Mouse (Mus musculus): ENCODE results near the gene Pnpt1. TPM values are rescaled to one million over a fixed set of nuclear protein-coding genes. Genes with fewer than 3 reads are reported as not detected.

Pnpt1 gene
- polyA plus RNA-seq, 1 experiment: 7.0 TPM

DNA sequence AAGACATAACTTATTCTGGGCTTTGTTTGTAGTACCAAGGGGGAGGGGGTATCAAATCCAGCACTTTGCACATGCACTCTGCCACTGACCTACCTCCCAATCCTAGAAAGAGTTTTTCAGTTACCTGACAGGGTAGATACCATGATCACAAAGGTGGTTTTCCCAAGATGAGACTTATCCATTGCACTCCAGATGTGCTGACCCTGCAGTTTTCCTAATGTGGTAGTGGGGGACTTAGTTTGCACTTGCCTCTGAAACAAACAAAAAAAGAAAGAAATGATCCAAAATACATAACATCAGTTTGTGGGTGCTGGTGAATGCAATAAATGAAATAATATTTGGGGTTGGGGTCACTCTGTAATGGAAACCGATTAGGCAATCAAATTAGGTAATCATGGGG is 48.8 kb downstream of the Pnpt1 start:
- H3K4me3 ChIP-seq (ENCODE audit: insufficient read depth, poor library complexity, severe bottlenecking): no peak overlapping the region
- TF ChIP-seq CTCF (IDR thresholded peaks at IDR 0.05; ENCODE audit: control insufficient read depth, insufficient read depth, insufficient read length) (no peak), MYOG (IDR thresholded peaks at IDR 0.05; ENCODE audit: control insufficient read depth, extremely low read depth, insufficient read length) (no peak), MAX (IDR thresholded peaks at IDR 0.05) (no peak), CEBPB (IDR thresholded peaks at IDR 0.05; ENCODE audit: low read depth) (no peak), USF1 (IDR thresholded peaks at IDR 0.05; ENCODE audit: low read depth) (no peak), FOSL1 (IDR thresholded peaks at IDR 0.05; ENCODE audit: insufficient read depth, low read length, poor library complexity, severe bottlenecking) (no peak), MYOD1 (IDR thresholded peaks at IDR 0.05; ENCODE audit: control insufficient read depth, insufficient read length, low read depth) (no peak)
- no peaks in the 10 kb centered on the region for H3K27me3 ChIP-seq (ENCODE audit: control insufficient read depth, insufficient read depth, insufficient read length)
- peaks cover 63% of the 10 kb centered on the region for H3K36me3 ChIP-seq (ENCODE audit: control insufficient read depth, insufficient read depth)
- H3K79me2 ChIP-seq (ENCODE audit: control insufficient read depth, insufficient read depth): peaks cover 76% of the 10 kb centered on the region
- no peak overlapping the region for H3ac ChIP-seq (ENCODE audit: control insufficient read depth, insufficient read length, low read depth)
- H3K79me3 ChIP-seq (ENCODE audit: low read depth): peaks cover 53% of the 10 kb centered on the region

DNA sequence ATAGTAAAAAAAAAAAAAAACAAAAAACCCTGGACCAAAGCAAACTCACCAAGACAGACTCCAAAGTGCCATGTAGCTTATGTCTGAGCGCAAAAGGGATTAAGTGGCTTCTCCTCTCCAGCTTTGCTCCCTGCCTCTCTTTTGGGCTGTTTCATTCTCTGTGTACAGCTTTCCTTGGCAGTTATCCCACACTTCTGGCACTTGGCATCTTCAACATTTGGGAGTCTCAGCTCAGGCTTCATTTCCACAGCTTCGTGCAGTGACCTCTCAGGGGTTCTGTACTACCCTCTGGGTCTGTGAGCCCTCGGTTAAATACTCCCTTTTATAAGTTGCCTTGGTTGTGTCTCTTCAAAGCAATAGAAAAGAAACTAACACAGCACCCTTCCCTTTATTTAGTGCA is 50.1 kb downstream of the Pnpt1 start:
- H3K27me3 ChIP-seq (ENCODE audit: control insufficient read depth, insufficient read depth, insufficient read length): no peaks in the 10 kb centered on the region
- H3K36me3 ChIP-seq (ENCODE audit: control insufficient read depth, insufficient read depth): peaks cover 62% of the 10 kb centered on the region
- peaks cover 71% of the 10 kb centered on the region for H3K79me2 ChIP-seq (ENCODE audit: control insufficient read depth, insufficient read depth)
- H3ac ChIP-seq (ENCODE audit: control insufficient read depth, insufficient read length, low read depth): no peak overlapping the region
- peaks cover 43% of the 10 kb centered on the region for H3K79me3 ChIP-seq (ENCODE audit: low read depth)
- no peak overlapping the region for H3K4me3 ChIP-seq (ENCODE audit: insufficient read depth, poor library complexity, severe bottlenecking)
- TF ChIP-seq MYOD1 (IDR thresholded peaks at IDR 0.05; ENCODE audit: control insufficient read depth, insufficient read length, low read depth) (no peak), CEBPB (IDR thresholded peaks at IDR 0.05; ENCODE audit: low read depth) (no peak), CTCF (IDR thresholded peaks at IDR 0.05; ENCODE audit: control insufficient read depth, insufficient read depth, insufficient read length) (no peak), MAX (IDR thresholded peaks at IDR 0.05) (no peak), USF1 (IDR thresholded peaks at IDR 0.05; ENCODE audit: low read depth) (no peak)

DNA sequence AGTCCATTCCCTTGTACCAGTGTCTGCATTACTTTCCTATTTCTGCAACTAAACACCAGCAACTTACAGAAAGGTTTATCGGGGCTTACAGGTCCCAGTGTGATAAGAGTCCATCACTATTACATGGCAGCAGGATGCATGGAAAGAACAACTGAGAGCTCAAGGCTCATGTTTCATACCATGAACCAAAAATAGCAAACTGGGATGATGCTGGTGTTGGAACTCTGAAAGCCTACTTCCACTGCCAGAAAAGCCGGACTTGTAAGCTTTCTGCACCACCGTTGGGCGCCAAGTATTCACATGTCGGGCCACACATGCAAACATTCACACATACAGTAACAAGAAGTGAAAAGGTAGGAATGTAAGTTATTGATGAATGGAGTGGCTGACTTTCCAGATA is 51.2 kb downstream of the Pnpt1 start:
- Histone ChIP-seq H3K79me3 (ENCODE audit: low read depth) (peaks cover 34% of the 10 kb centered on the region), H3K4me3 (ENCODE audit: insufficient read depth, poor library complexity, severe bottlenecking) (no peak overlapping the region), H3ac (ENCODE audit: control insufficient read depth, insufficient read length, low read depth) (no peak overlapping the region), H3K36me3 (ENCODE audit: control insufficient read depth, insufficient read depth) (peaks cover 59% of the 10 kb centered on the region), H3K79me2 (ENCODE audit: control insufficient read depth, insufficient read depth) (peaks cover 63% of the 10 kb centered on the region), H3K27me3 (ENCODE audit: control insufficient read depth, insufficient read depth, insufficient read length) (no peaks in the 10 kb centered on the region)
- no peak for TF ChIP-seq FOSL1 (IDR thresholded peaks at IDR 0.05; ENCODE audit: insufficient read depth, low read length, poor library complexity, severe bottlenecking)
- no peak for TF ChIP-seq CEBPB (IDR thresholded peaks at IDR 0.05; ENCODE audit: low read depth)

DNA sequence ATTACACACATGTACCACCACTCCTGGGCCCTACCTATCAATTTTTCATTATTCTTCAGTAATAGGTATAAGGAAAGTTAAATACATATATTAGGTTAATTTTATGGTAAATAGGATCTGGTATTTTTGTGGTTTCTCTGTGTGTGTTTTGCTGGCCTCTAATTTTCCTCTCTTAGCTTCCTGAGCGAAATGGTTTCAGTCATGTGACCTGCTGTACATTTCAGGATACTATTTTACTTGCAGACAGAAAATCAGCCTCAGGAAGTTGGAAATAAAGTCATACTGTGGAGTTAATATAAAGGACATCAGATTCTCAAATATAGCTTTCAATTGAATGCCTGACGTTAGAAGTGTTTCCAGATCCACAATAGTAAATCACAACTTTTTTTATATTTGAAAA is 58.4 kb downstream of the Pnpt1 start:
- peaks cover 10% of the 10 kb centered on the region for H3K79me3 ChIP-seq (ENCODE audit: low read depth)
- no peaks in the 10 kb centered on the region for H3K27me3 ChIP-seq (ENCODE audit: control insufficient read depth, insufficient read depth, insufficient read length)
- TF ChIP-seq USF1 (IDR thresholded peaks at IDR 0.05; ENCODE audit: low read depth) (no peak), CTCF (IDR thresholded peaks at IDR 0.05; ENCODE audit: control insufficient read depth, insufficient read depth, insufficient read length) (no peak), FOSL1 (IDR thresholded peaks at IDR 0.05; ENCODE audit: insufficient read depth, low read length, poor library complexity, severe bottlenecking) (no peak), CEBPB (IDR thresholded peaks at IDR 0.05; ENCODE audit: low read depth) (no peak), MYOD1 (IDR thresholded peaks at IDR 0.05; ENCODE audit: control insufficient read depth, insufficient read length, low read depth) (no peak), MAX (IDR thresholded peaks at IDR 0.05) (no peak), MYOG (IDR thresholded peaks at IDR 0.05; ENCODE audit: control insufficient read depth, extremely low read depth, insufficient read length) (no peak)
- peaks cover 74% of the 10 kb centered on the region for H3K36me3 ChIP-seq (ENCODE audit: control insufficient read depth, insufficient read depth)
- H3K79me2 ChIP-seq (ENCODE audit: control insufficient read depth, insufficient read depth): peaks cover 48% of the 10 kb centered on the region
- H3ac ChIP-seq (ENCODE audit: control insufficient read depth, insufficient read length, low read depth): no peak overlapping the region
- H3K4me3 ChIP-seq (ENCODE audit: insufficient read depth, poor library complexity, severe bottlenecking): no peak overlapping the region

DNA sequence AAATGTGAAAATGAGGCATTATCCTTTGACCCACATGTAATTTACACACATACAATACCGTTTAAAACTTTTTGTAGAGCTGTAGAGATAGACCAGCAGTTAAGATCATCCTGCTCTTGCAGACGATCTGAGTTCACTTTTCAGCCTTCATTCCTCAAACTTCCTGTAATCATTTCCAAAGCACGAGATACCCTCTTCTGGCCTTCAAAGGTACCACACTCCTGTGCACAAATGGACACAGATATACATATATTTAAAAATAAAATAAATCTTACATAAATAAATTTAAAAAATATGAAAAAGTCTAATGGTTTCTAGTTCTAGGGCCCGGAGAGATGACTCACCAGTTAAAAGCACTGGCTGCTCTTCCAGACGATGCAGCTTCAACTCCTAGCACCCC is 73.1 kb downstream of the Pnpt1 start:
- TF ChIP-seq FOSL1 (IDR thresholded peaks at IDR 0.05; ENCODE audit: insufficient read depth, low read length, poor library complexity, severe bottlenecking): no peak
- TF ChIP-seq CEBPB (IDR thresholded peaks at IDR 0.05; ENCODE audit: low read depth): no peak
- no peak for TF ChIP-seq CTCF (IDR thresholded peaks at IDR 0.05; ENCODE audit: control insufficient read depth, insufficient read depth, insufficient read length)
- no peak for TF ChIP-seq MYOD1 (IDR thresholded peaks at IDR 0.05; ENCODE audit: control insufficient read depth, insufficient read length, low read depth)
- H3ac ChIP-seq (ENCODE audit: control insufficient read depth, insufficient read length, low read depth): no peak overlapping the region
- no peaks in the 10 kb centered on the region for H3K27me3 ChIP-seq (ENCODE audit: control insufficient read depth, insufficient read depth, insufficient read length)
- H3K36me3 ChIP-seq (ENCODE audit: control insufficient read depth, insufficient read depth): peaks cover 84% of the 10 kb centered on the region
- no peaks in the 10 kb centered on the region for H3K79me3 ChIP-seq (ENCODE audit: low read depth)
- peaks cover 3% of the 10 kb centered on the region for H3K79me2 ChIP-seq (ENCODE audit: control insufficient read depth, insufficient read depth)
- no peak overlapping the region for H3K4me3 ChIP-seq (ENCODE audit: insufficient read depth, poor library complexity, severe bottlenecking)

DNA sequence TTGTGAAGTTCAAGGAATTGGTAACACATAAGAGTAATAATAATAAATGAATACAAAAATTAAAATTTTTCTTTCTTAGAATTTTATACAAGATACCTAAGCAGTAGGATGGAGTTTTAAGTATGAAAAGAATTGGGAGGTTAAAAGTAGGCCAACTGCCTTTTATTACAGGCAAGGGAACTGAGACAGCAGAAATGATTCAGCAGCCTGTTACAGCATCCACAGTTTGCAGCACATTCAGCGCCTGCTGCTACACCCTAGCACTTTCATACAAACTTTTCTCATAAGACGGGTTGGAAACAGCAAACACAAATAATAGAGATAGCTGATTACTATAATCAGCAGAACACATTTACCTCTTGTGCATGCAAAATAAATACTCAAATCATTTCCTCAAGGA is 79.2 kb downstream of the Pnpt1 start:
- TF ChIP-seq MYOG (IDR thresholded peaks at IDR 0.05; ENCODE audit: control insufficient read depth, extremely low read depth, insufficient read length): no peak
- TF ChIP-seq CEBPB (IDR thresholded peaks at IDR 0.05; ENCODE audit: low read depth): no peak
- TF ChIP-seq MYOD1 (IDR thresholded peaks at IDR 0.05; ENCODE audit: control insufficient read depth, insufficient read length, low read depth): no peak
- TF ChIP-seq MAX (IDR thresholded peaks at IDR 0.05): no peak
- TF ChIP-seq FOSL1 (IDR thresholded peaks at IDR 0.05; ENCODE audit: insufficient read depth, low read length, poor library complexity, severe bottlenecking): no peak
- TF ChIP-seq USF1 (IDR thresholded peaks at IDR 0.05; ENCODE audit: low read depth): no peak
- TF ChIP-seq CTCF (IDR thresholded peaks at IDR 0.05; ENCODE audit: control insufficient read depth, insufficient read depth, insufficient read length): no peak
- no peak overlapping the region for H3ac ChIP-seq (ENCODE audit: control insufficient read depth, insufficient read length, low read depth)
- no peak overlapping the region for H3K4me3 ChIP-seq (ENCODE audit: insufficient read depth, poor library complexity, severe bottlenecking)
- H3K36me3 ChIP-seq (ENCODE audit: control insufficient read depth, insufficient read depth): peaks cover 86% of the 10 kb centered on the region
- no peaks in the 10 kb centered on the region for H3K27me3 ChIP-seq (ENCODE audit: control insufficient read depth, insufficient read depth, insufficient read length)
- H3K79me2 ChIP-seq (ENCODE audit: control insufficient read depth, insufficient read depth): peaks cover 3% of the 10 kb centered on the region
- H3K79me3 ChIP-seq (ENCODE audit: low read depth): no peaks in the 10 kb centered on the region

Other genes starting within 250 kb of the Pnpt1 start
- gene Ppp4r3b, start 42.1 kb downstream of the Pnpt1 start, polyA plus RNA-seq (2012; fragmentation: generic; extraction: Trizol): 6.6 TPM
- gene Cfap36, start 116.7 kb downstream of the Pnpt1 start, polyA plus RNA-seq (2012; fragmentation: generic; extraction: Trizol): 14.5 TPM
- gene Ccdc88a, start 242.9 kb downstream of the Pnpt1 start, polyA plus RNA-seq (2012; fragmentation: generic; extraction: Trizol): 3.4 TPM

Data from C2C12 (cell line).